Mouse (Mus musculus): ENCODE results near the gene Zwilch. TPM values are rescaled to one million over a fixed set of nuclear protein-coding genes. Genes with fewer than 3 reads are reported as not detected.

The Zwilch gene
- polyA plus RNA-seq, 1 experiment from 2014 or later: 7.5 TPM

DNA sequence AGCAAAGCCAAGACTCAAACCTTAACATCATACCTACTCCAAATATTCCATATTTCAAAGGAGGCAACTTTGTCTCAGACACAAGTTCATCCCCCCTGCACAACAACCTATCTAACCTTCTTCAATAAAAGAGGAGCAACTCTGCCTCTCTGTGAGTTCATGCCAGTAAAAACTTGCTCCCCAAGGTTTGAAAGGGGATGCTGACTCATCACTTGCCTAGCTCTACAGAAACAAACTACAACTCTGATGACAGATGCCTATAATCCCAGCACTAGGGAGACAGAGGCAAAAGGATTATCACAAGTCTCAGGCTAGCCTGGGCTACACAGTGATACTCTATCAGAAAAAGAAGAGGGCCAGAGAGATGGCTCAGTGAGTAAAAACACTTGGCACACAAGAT lies 45.0 kb upstream of the Zwilch start:
- ATAC-seq (replicated peaks; ENCODE audit: low FRiP score, low read depth): no peak
- no peaks in the 10 kb centered on the region for H3K9me3 ChIP-seq (replicated peaks; ENCODE audit: low read length)
- TF ChIP-seq CTCF (IDR thresholded peaks at IDR 0.05; ENCODE audit: low read depth): no peak
- H3K4me3 ChIP-seq (replicated peaks; ENCODE audit: low read depth, low read length): no peak overlapping the region
- H3K9ac ChIP-seq (ENCODE audit: low read depth, low read length): no peak overlapping the region
- peaks cover 16% of the 10 kb centered on the region for H3K4me1 ChIP-seq (replicated peaks; ENCODE audit: insufficient read depth, low read length)
- no peaks in the 10 kb centered on the region for H3K27me3 ChIP-seq (ENCODE audit: insufficient read depth, low read length)
- DNase-seq (ENCODE audit: low spot score): no peak
- H3K27ac ChIP-seq: 0 out of 2 replicates have a peak overlapping the region, but pooled peaks have one; percentile 48
- no peak overlapping the region for H3K4me2 ChIP-seq (ENCODE audit: low read length)
- no peaks in the 10 kb centered on the region for H3K36me3 ChIP-seq (ENCODE audit: insufficient read depth, low read length)

- Histone ChIP-seq H3K4me2 (ENCODE audit: low read length) (no peak overlapping the region), H3K4me1 (replicated peaks; ENCODE audit: insufficient read depth, low read length) (peaks cover 16% of the 10 kb centered on the region), H3K27ac (no peak overlapping the region), H3K9me3 (replicated peaks; ENCODE audit: low read length) (no peaks in the 10 kb centered on the region), H3K9ac (ENCODE audit: low read depth, low read length) (no peak overlapping the region), H3K27me3 (ENCODE audit: insufficient read depth, low read length) (no peaks in the 10 kb centered on the region), H3K4me3 (replicated peaks; ENCODE audit: low read depth, low read length) (no peak overlapping the region), H3K36me3 (ENCODE audit: insufficient read depth, low read length) (peaks cover 4% of the 10 kb centered on the region; the same call in 1 of the 2 replicates)
- 96% methylated on average over 2 of the region's 2 CpGs for WGBS
- no peak for TF ChIP-seq CTCF (IDR thresholded peaks at IDR 0.05; ENCODE audit: low read depth)
- DNase-seq (ENCODE audit: low spot score) (no peak), ATAC-seq (replicated peaks; ENCODE audit: low FRiP score, low read depth) (no peak)
Observed at GRCm38 (mm10) chr9:64216641-64217040, 43.7 kb upstream of the Zwilch start.

- ATAC-seq (replicated peaks; ENCODE audit: low FRiP score, low read depth) (no peak), DNase-seq (ENCODE audit: low spot score) (no peak)
- Histone ChIP-seq H3K9me3 (replicated peaks; ENCODE audit: low read length) (no peaks in the 10 kb centered on the region), H3K4me3 (replicated peaks; ENCODE audit: low read depth, low read length) (no peak overlapping the region), H3K27me3 (ENCODE audit: insufficient read depth, low read length) (no peaks in the 10 kb centered on the region), H3K36me3 (ENCODE audit: insufficient read depth, low read length) (peaks cover 6% of the 10 kb centered on the region; the same call in 1 of the 2 replicates), H3K27ac (no peak overlapping the region), H3K4me2 (ENCODE audit: low read length) (no peak overlapping the region), H3K4me1 (replicated peaks; ENCODE audit: insufficient read depth, low read length) (peaks cover 16% of the 10 kb centered on the region), H3K9ac (ENCODE audit: low read depth, low read length) (no peak overlapping the region)
- 76% methylated on average over 4 of the region's 4 CpGs for WGBS
- no peak for TF ChIP-seq CTCF (IDR thresholded peaks at IDR 0.05; ENCODE audit: low read depth)
Observed at GRCm38 (mm10) chr9:64216090-64216489, 43.2 kb upstream of the Zwilch start.

GRCm38 (mm10) chr9:64214452-64214851 lies 41.5 kb upstream of the Zwilch start:
- 65% methylated on average over 17 of the region's 17 CpGs for WGBS
- DNase-seq (ENCODE audit: low spot score): no peak
- no peak for ATAC-seq (replicated peaks; ENCODE audit: low FRiP score, low read depth)

DNA sequence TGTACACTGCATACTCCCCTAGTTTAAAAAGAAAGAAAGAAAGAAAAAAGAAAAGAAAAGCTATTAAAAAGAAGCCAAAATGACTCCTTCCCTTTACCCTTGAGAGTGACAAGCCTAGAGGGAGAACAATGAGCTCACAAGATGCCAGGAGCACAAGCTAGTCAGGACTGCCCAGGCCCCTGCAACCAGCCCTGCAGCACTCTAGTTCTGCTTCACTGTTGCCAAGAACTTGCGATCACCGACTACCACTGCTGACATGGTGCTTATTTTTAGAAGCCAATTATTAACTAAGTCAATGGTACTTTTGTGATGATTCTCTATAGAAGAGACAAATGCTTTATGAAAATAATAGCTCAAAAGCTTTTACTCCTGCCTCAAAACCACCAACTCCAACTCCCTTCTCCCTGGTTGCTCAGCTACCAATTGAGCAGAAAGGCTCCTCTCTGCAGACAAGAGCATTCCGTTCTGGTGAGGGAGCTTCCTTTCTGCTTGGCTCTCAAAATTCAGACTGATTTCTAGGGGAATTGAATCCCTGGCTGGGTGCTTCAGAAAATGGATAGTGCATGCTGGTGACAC lies 34.7 kb upstream of the Zwilch start:
- H3K9ac ChIP-seq (ENCODE audit: low read depth, low read length): no peak overlapping the region
- no peaks in the 10 kb centered on the region for H3K4me1 ChIP-seq (replicated peaks; ENCODE audit: insufficient read depth, low read length)
- DNase-seq (ENCODE audit: low spot score) (no peak), ATAC-seq (replicated peaks; ENCODE audit: low FRiP score, low read depth) (no peak)
- WGBS: 70% methylated on average over 3 of the region's 3 CpGs
- no peak overlapping the region for H3K4me2 ChIP-seq (ENCODE audit: low read length)
- H3K27me3 ChIP-seq (ENCODE audit: insufficient read depth, low read length): no peaks in the 10 kb centered on the region
- no peak overlapping the region for H3K4me3 ChIP-seq (replicated peaks; ENCODE audit: low read depth, low read length)
- H3K27ac ChIP-seq: peak overlapping the region; percentile 31; the same call in 1 of the 2 replicates
- no peaks in the 10 kb centered on the region for H3K9me3 ChIP-seq (replicated peaks; ENCODE audit: low read length)
- peaks cover 14% of the 10 kb centered on the region; the same call in 1 of the 2 replicates for H3K36me3 ChIP-seq (ENCODE audit: insufficient read depth, low read length)
- no peak for TF ChIP-seq CTCF (IDR thresholded peaks at IDR 0.05; ENCODE audit: low read depth)

More at GRCm38 (mm10) chr9:64214452-64214851, 41.5 kb upstream of the Zwilch start:
- no peaks in the 10 kb centered on the region for H3K27me3 ChIP-seq (ENCODE audit: insufficient read depth, low read length)
- no peak overlapping the region for H3K4me3 ChIP-seq (replicated peaks; ENCODE audit: low read depth, low read length)
- H3K27ac ChIP-seq: 0 out of 2 replicates have a peak overlapping the region, but pooled peaks have one; percentile 19
- H3K9me3 ChIP-seq (replicated peaks; ENCODE audit: low read length): no peaks in the 10 kb centered on the region
- no peak overlapping the region for H3K9ac ChIP-seq (ENCODE audit: low read depth, low read length)
- H3K36me3 ChIP-seq (ENCODE audit: insufficient read depth, low read length): peaks cover 6% of the 10 kb centered on the region; the same call in 1 of the 2 replicates
- TF ChIP-seq CTCF (IDR thresholded peaks at IDR 0.05; ENCODE audit: low read depth): no peak
- H3K4me1 ChIP-seq (replicated peaks; ENCODE audit: insufficient read depth, low read length): peaks cover 9% of the 10 kb centered on the region
- no peak overlapping the region for H3K4me2 ChIP-seq (ENCODE audit: low read length)

DNA sequence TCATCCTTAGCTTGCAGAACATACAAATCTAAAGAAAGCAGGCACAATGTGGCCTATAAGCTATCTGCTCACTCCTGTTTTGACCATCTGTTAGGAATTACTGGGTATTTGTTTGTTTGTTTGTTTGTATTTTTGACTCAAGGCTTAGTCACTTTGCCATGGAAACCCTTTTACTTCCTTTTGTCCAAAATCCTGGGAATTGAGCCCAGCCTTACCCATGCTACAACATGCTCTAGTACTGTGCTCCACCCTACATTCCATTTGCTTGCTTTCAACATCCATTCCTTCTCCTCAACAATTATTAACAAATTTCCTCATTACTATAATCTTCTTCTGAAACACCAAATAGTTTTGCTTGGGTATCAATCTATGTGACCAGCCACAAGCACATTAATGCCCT lies 30.0 kb upstream of the Zwilch start:
- no peaks in the 10 kb centered on the region for H3K27me3 ChIP-seq (ENCODE audit: insufficient read depth, low read length)
- no peak overlapping the region for H3K27ac ChIP-seq
- no peak overlapping the region for H3K4me2 ChIP-seq (ENCODE audit: low read length)
- H3K9me3 ChIP-seq (replicated peaks; ENCODE audit: low read length): no peaks in the 10 kb centered on the region
- H3K9ac ChIP-seq (ENCODE audit: low read depth, low read length): no peak overlapping the region
- H3K4me3 ChIP-seq (replicated peaks; ENCODE audit: low read depth, low read length): no peak overlapping the region
- H3K36me3 ChIP-seq (ENCODE audit: insufficient read depth, low read length): 0 out of 2 replicates have a peak, but pooled peaks cover 2% of the 10 kb centered on the region
- TF ChIP-seq CTCF (IDR thresholded peaks at IDR 0.05; ENCODE audit: low read depth): no peak
- ATAC-seq (replicated peaks; ENCODE audit: low FRiP score, low read depth) (no peak), DNase-seq (ENCODE audit: low spot score) (no peak)
- H3K4me1 ChIP-seq (replicated peaks; ENCODE audit: insufficient read depth, low read length): no peaks in the 10 kb centered on the region

DNA sequence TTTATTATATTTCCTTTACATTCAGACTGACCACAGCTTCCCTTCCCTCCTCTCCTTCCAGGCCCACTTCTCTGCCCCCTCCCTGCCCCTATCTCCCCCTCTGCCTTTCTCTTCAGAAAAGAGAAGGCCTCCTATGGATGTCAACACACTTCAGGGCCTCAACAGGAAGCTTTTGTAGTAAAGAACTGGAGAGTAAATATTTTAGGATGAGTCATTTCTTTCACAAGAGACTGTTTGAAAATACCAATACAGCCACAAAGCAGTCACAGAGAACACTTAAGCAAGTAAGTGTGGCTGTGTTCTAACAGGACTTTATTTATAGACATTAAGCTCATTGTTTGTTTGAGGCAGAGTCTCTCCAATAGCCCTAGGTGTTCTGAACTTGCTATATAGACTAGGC lies 29.4 kb upstream of the Zwilch start:
- DNase-seq (ENCODE audit: low spot score) (no peak), ATAC-seq (replicated peaks; ENCODE audit: low FRiP score, low read depth) (no peak)
- no peak overlapping the region for H3K4me2 ChIP-seq (ENCODE audit: low read length)
- no peak for TF ChIP-seq CTCF (IDR thresholded peaks at IDR 0.05; ENCODE audit: low read depth)
- H3K4me1 ChIP-seq (replicated peaks; ENCODE audit: insufficient read depth, low read length): no peaks in the 10 kb centered on the region
- H3K4me3 ChIP-seq (replicated peaks; ENCODE audit: low read depth, low read length): no peak overlapping the region
- H3K27ac ChIP-seq: no peak overlapping the region
- H3K36me3 ChIP-seq (ENCODE audit: insufficient read depth, low read length): 0 out of 2 replicates have a peak, but pooled peaks cover 2% of the 10 kb centered on the region
- H3K27me3 ChIP-seq (ENCODE audit: insufficient read depth, low read length): no peaks in the 10 kb centered on the region
- no peak overlapping the region for H3K9ac ChIP-seq (ENCODE audit: low read depth, low read length)
- no peaks in the 10 kb centered on the region for H3K9me3 ChIP-seq (replicated peaks; ENCODE audit: low read length)
